8 mouse cellular contexts compared by ENCODE assay signal in the genomic region with DNA sequence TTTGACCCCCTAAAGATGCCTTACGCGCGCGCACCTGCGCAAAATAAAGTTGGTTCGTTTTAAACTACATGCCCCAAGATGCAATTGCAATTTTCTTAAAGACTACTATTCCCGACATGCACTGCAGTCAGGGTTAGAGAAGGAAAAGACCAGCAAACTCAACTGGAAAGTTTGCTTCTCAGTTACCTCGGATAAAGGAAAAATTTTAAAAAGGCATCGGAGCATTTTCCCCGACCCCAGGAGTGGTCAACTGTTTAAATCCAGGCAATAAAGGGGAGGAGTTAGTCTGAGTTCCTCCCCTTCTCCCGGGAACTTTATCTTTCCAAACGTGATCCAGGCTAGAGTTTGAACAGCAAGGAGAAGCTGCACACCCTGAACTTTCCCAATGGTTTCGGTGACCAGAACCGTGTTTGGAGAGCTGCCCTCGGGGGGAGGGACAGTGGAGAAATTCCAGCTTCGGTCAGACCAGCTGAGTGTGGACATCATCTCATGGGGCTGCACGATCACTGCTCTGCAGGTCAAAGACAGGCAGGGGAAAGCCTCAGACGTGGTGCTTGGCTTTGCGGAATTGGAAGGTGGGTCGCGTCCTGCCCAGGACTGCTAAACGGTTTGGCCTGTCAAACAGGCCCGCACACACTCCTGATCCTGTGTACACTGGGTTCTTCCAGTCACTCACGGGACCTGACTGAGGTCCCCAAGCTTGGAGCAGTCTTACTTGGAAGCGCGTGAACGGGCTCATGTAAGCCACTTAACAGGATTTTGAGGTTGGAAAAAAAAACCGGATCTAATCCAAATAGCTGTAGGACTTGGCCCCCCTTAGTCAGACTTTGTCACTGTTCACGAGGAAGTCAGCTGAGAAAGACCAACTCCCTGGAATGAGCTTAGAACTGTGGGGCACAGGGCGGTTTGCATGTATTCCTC. TPM values are rescaled to one million over a fixed set of nuclear protein-coding genes. Genes with fewer than 3 reads are reported as not detected.
DNase-seq lines count a peak whose midpoint lies in the region; ATAC-seq and TF ChIP-seq lines count a peak whose summit lies in the region.

A gene (plus strand): TSS at position 141 of the 921 bp plus-strand sequence.

- 10% methylated on average over 30 of the region's 30 CpGs for WGBS in spleen, adult 2 months
- WGBS in embryonic facial prominence, embryonic 11.5 days: 4% methylated on average over 30 of the region's 30 CpGs
- 2% methylated on average over 30 of the region's 30 CpGs for whole genome bisulfite sequencing in intestine, postnatal 0 days
- WGBS in limb, embryonic 11.5 days: 8% methylated on average over 30 of the region's 30 CpGs
- WGBS in midbrain, embryonic 11.5 days: 5% methylated on average over 30 of the region's 30 CpGs

- no peak for TF ChIP-seq CTCF in spleen, adult 2 months (IDR thresholded peaks at IDR 0.05; ENCODE audit: extremely low read depth, insufficient read depth, insufficient read length, insufficient replicate concordance)
- no peak for TF ChIP-seq CTCF in intestine, postnatal 0 days (IDR thresholded peaks at IDR 0.05; ENCODE audit: low read depth)

- no peak for TF ChIP-seq POLR2A in spleen, adult 2 months (IDR thresholded peaks at IDR 0.05; ENCODE audit: low read depth, low read length)

- DNase-seq in spleen, adult 2 months (ENCODE audit: low read depth in 1 of 2, low spot score in 2 of 2): no peak
- no peak for DNase-seq in spleen, adult 12 weeks (ENCODE audit: low spot score)
- DNase-seq in embryonic facial prominence, embryonic 11.5 days (ENCODE audit: low spot score): peak; percentile 80
- peak; percentile 81 to 89 for DNase-seq in heart, adult 18-20 months
- peak; percentile 63 for DNase-seq in limb, embryonic 11.5 days (ENCODE audit: low spot score)
- DNase-seq in midbrain, embryonic 11.5 days (ENCODE audit: low spot score, missing footprints): peak; percentile 96
- peak; percentile 21 for DNase-seq in right cerebral cortex, postnatal 4 days

- H3K36me3 ChIP-seq in spleen, adult 2 months (ENCODE audit: control insufficient read depth, insufficient read depth, low read length): no peaks in the 10 kb centered on the region
- H3K36me3 ChIP-seq in embryonic facial prominence, embryonic 11.5 days (replicated peaks; ENCODE audit: control insufficient read depth, insufficient read depth, low read depth, low read length): no peaks in the 10 kb centered on the region
- H3K36me3 ChIP-seq in intestine, postnatal 0 days (ENCODE audit: control insufficient read depth, insufficient read depth): no peaks in the 10 kb centered on the region
- no peaks in the 10 kb centered on the region for H3K36me3 ChIP-seq in limb, embryonic 11.5 days (ENCODE audit: control insufficient read depth, insufficient read depth, low read length)
- no peaks in the 10 kb centered on the region for H3K36me3 ChIP-seq in midbrain, embryonic 11.5 days (ENCODE audit: control insufficient read depth, insufficient read depth, low read length)

- no peaks in the 10 kb centered on the region for H3K9me3 ChIP-seq in embryonic facial prominence, embryonic 11.5 days (replicated peaks; ENCODE audit: control insufficient read depth, low read length)
- H3K9me3 ChIP-seq in intestine, postnatal 0 days (ENCODE audit: control insufficient read depth): no peaks in the 10 kb centered on the region
- H3K9me3 ChIP-seq in limb, embryonic 11.5 days (ENCODE audit: control insufficient read depth, low read length): no peaks in the 10 kb centered on the region
- no peaks in the 10 kb centered on the region for H3K9me3 ChIP-seq in midbrain, embryonic 11.5 days (ENCODE audit: control insufficient read depth, low read length)

- peak within 1 kb of the TSS; percentile 59 for H3K4me2 ChIP-seq in embryonic facial prominence, embryonic 11.5 days (ENCODE audit: low read depth, low read length)
- H3K4me2 ChIP-seq in intestine, postnatal 0 days (replicated peaks; ENCODE audit: low read depth): peak within 1 kb of the TSS; percentile 77
- peak within 1 kb of the TSS; percentile 51 for H3K4me2 ChIP-seq in limb, embryonic 11.5 days (ENCODE audit: low read depth, severe bottlenecking)
- H3K4me2 ChIP-seq in midbrain, embryonic 11.5 days: peak within 1 kb of the TSS; percentile 55

- peak within 1 kb of the TSS; percentile 63 for H3K9ac ChIP-seq in embryonic facial prominence, embryonic 11.5 days (replicated peaks; ENCODE audit: low read length)
- peak within 1 kb of the TSS; percentile 66 for H3K9ac ChIP-seq in intestine, postnatal 0 days (ENCODE audit: low read depth, low read length)
- H3K9ac ChIP-seq in limb, embryonic 11.5 days (ENCODE audit: low read length): peak within 1 kb of the TSS; percentile 59
- peak within 1 kb of the TSS; percentile 68 for H3K9ac ChIP-seq in midbrain, embryonic 11.5 days (ENCODE audit: low read length)

- H3K4me1 ChIP-seq in spleen, adult 2 months (ENCODE audit: control insufficient read depth, insufficient read depth, insufficient read length): peaks cover 10% of the 10 kb centered on the region; the same call in 1 of the 2 replicates
- no peaks in the 10 kb centered on the region for H3K4me1 ChIP-seq in embryonic facial prominence, embryonic 11.5 days (ENCODE audit: control insufficient read depth, insufficient read depth, low read length)
- H3K4me1 ChIP-seq in intestine, postnatal 0 days (replicated peaks; ENCODE audit: control insufficient read depth, insufficient read depth, low read length): no peaks in the 10 kb centered on the region
- H3K4me1 ChIP-seq in limb, embryonic 11.5 days (ENCODE audit: control insufficient read depth, insufficient read depth, low read length): no peaks in the 10 kb centered on the region
- H3K4me1 ChIP-seq in midbrain, embryonic 11.5 days (ENCODE audit: control insufficient read depth, insufficient read depth, low read length): peaks cover 5% of the 10 kb centered on the region

- peak within 1 kb of the TSS; percentile 56 for H3K4me3 ChIP-seq in spleen, adult 2 months (ENCODE audit: extremely low read depth, insufficient read depth, insufficient read length)
- H3K4me3 ChIP-seq in embryonic facial prominence, embryonic 11.5 days (ENCODE audit: low read depth, low read length): peak within 1 kb of the TSS; percentile 46
- H3K4me3 ChIP-seq in intestine, postnatal 0 days (ENCODE audit: low read depth, low read length): peak within 1 kb of the TSS; percentile 46
- H3K4me3 ChIP-seq in limb, embryonic 11.5 days (ENCODE audit: low read depth, low read length): peak within 1 kb of the TSS; percentile 51
- H3K4me3 ChIP-seq in midbrain, embryonic 11.5 days (ENCODE audit: low read depth, low read length): peak within 1 kb of the TSS; percentile 47

- peak; percentile 80 for ATAC-seq in embryonic facial prominence, embryonic 11.5 days (replicated peaks; ENCODE audit: insufficient number of reproducible peaks, low FRiP score, low TSS enrichment, low read depth)
- ATAC-seq in intestine, postnatal 0 days: peak; percentile 90
- peak; percentile 84; the same call in 1 of the 2 replicates for ATAC-seq in limb, embryonic 11.5 days (ENCODE audit: insufficient number of reproducible peaks, low FRiP score, low TSS enrichment, low read depth)
- peak; percentile 81 for ATAC-seq in midbrain, embryonic 11.5 days (ENCODE audit: low FRiP score)

- peak within 1 kb of the TSS; percentile 57 for H3K27ac ChIP-seq in spleen, adult 2 months (ENCODE audit: insufficient read depth, low read length)
- no peak within 1 kb of the TSS for H3K27ac ChIP-seq in embryonic facial prominence, embryonic 11.5 days (replicated peaks; ENCODE audit: low read depth, low read length)
- peak within 1 kb of the TSS; percentile 97 for H3K27ac ChIP-seq in intestine, postnatal 0 days (ENCODE audit: low read depth, low read length)
- H3K27ac ChIP-seq in limb, embryonic 11.5 days (replicated peaks; ENCODE audit: low read depth, low read length): no peak within 1 kb of the TSS
- H3K27ac ChIP-seq in midbrain, embryonic 11.5 days (ENCODE audit: low read depth, low read length): no peak within 1 kb of the TSS

- no peaks in the 10 kb centered on the region for H3K27me3 ChIP-seq in spleen, adult 2 months (ENCODE audit: control insufficient read depth, insufficient read depth, low read length)
- no peaks in the 10 kb centered on the region for H3K27me3 ChIP-seq in embryonic facial prominence, embryonic 11.5 days (ENCODE audit: control insufficient read depth, insufficient read depth, low read length)
- no peaks in the 10 kb centered on the region for H3K27me3 ChIP-seq in intestine, postnatal 0 days (replicated peaks; ENCODE audit: control insufficient read depth, insufficient read depth, low read length)
- H3K27me3 ChIP-seq in limb, embryonic 11.5 days (ENCODE audit: control insufficient read depth, insufficient read depth, low read length): no peaks in the 10 kb centered on the region
- no peaks in the 10 kb centered on the region for H3K27me3 ChIP-seq in midbrain, embryonic 11.5 days (ENCODE audit: control insufficient read depth, insufficient read depth, low read length)

RNA-seq across cellular contexts. Expression of the gene that starts here (rescaled TPM):
- polyA plus RNA-seq in spleen, adult 2 months (2012; rRNA removed): 2.4 and 2.5 TPM in 2 replicates
- 22.3 and 26.1 TPM in 2 replicates for polyA plus RNA-seq in embryonic facial prominence, embryonic 11.5 days (2014; fragmentation: Nextera tagmentation; extraction: Ambion mirVana)
- 10 to 100 TPM; 20.0 to 20.8 TPM for total RNA-seq in heart, adult 18-20 months (2021)
- polyA plus RNA-seq in intestine, postnatal 0 days (2015; fragmentation: Nextera tagmentation; extraction: Ambion mirVana): 73.5 and 86.6 TPM in 2 replicates
- 13.9 and 14.7 TPM in 2 replicates for polyA plus RNA-seq in limb, embryonic 11.5 days (2014; fragmentation: Nextera tagmentation; extraction: Ambion mirVana)
- polyA plus RNA-seq in midbrain, embryonic 11.5 days (2014; fragmentation: Nextera tagmentation; extraction: Ambion mirVana): 7.1 and 7.6 TPM in 2 replicates

Comparison
In these comparisons a context has a peak if more than half of its experiments do, and no peak if none do; other contexts are left out.
1. DNase-seq: peak in embryonic facial prominence, embryonic 11.5 days (single experiment), heart, adult 18-20 months (2 of 2), limb, embryonic 11.5 days (single experiment), midbrain, embryonic 11.5 days (single experiment) and right cerebral cortex, postnatal 4 days (single experiment); none in spleen, adult 2 months (0 of 2) and spleen, adult 12 weeks (single experiment).
2. H3K27ac ChIP-seq: peak in spleen, adult 2 months (single experiment) and intestine, postnatal 0 days (single experiment); none in embryonic facial prominence, embryonic 11.5 days (single experiment), limb, embryonic 11.5 days (single experiment) and midbrain, embryonic 11.5 days (single experiment).
3. Peak in every context shown above with its lines, with median percentiles within 50 percentile points of each other: H3K4me3 ChIP-seq, ATAC-seq, H3K4me2 ChIP-seq and H3K9ac ChIP-seq.